Mouse (Mus musculus): ENCODE data around the gene Cgref1.

DNA sequence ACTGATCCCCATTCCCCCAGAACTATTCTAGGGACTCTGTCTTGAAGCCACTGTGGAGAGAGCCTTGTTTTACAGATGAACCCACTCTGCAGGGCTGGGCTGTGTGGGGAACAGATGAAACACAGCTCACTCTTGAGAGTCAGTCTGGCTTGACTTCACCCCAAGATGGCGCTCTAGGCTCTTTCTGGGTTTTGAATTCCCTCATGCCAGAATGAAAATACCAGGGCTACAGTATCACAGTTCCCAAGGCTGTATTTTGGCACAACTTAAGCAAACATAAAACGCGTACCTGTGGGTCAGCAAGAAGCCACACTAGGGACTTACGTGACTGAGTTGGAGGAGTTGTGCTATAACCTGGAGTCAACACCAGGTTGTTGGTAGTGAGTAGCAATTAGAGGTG lies 15.3 kb downstream of the Cgref1 start:
- peak; percentile 19; the same call in 1 of the 2 replicates for TF ChIP-seq CTCF (IDR thresholded peaks at IDR 0.05; ENCODE audit: control insufficient read depth, insufficient read depth, insufficient replicate concordance, low read depth, low read length)
- no peak for TF ChIP-seq POLR2A (IDR thresholded peaks at IDR 0.05; ENCODE audit: control insufficient read depth, low read depth, low read length)

Data from testis, adult 2 months (tissue).